Mouse (Mus musculus): ENCODE measurements at regions not wholly inside any gene's neighbourhood (a gene's known extent, or its start where the extent isn't known, plus 50 kb on each side); places are given as distances from the start of the nearest gene placed in this dataset.
A peak's percentile ranks its signal among the peaks of the same experiment; 100 is the strongest.

GRCm38 (mm10) chr13:52049249-52049648 is 202.8 kb downstream of the Gadd45g start:
- WGBS: 97% methylated on average over 2 of the region's 2 CpGs
- no peaks in the 10 kb centered on the region for H3K27me3 ChIP-seq (ENCODE audit: insufficient read depth, poor library complexity, severe bottlenecking)
- H3K36me3 ChIP-seq: no peaks in the 10 kb centered on the region
- no peaks in the 10 kb centered on the region for H3K9me3 ChIP-seq
- H3K4me3 ChIP-seq: no peak overlapping the region
- DNase-seq (ENCODE audit: low spot score): no peak
- no peak overlapping the region for H3K27ac ChIP-seq
- H3K4me1 ChIP-seq (replicated peaks): peaks cover 29% of the 10 kb centered on the region

- Histone ChIP-seq H3K4me1 (replicated peaks) (peaks cover 23% of the 10 kb centered on the region), H3K4me3 (no peak overlapping the region), H3K36me3 (no peaks in the 10 kb centered on the region), H3K9me3 (no peaks in the 10 kb centered on the region), H3K27ac (no peak overlapping the region), H3K27me3 (ENCODE audit: insufficient read depth, poor library complexity, severe bottlenecking) (peaks cover 5% of the 10 kb centered on the region; the same call in 1 of the 2 replicates)
- DNase-seq (ENCODE audit: low spot score): no peak
- 92% methylated on average over 8 of the region's 8 CpGs for WGBS
Measured at GRCm38 (mm10) chr13:52055741-52056140, 209.3 kb downstream of the Gadd45g start.

- Histone ChIP-seq H3K4me3 (no peak overlapping the region), H3K4me1 (replicated peaks) (peaks cover 23% of the 10 kb centered on the region), H3K27ac (no peak overlapping the region), H3K9me3 (no peaks in the 10 kb centered on the region), H3K27me3 (ENCODE audit: insufficient read depth, poor library complexity, severe bottlenecking) (peaks cover 5% of the 10 kb centered on the region; the same call in 1 of the 2 replicates), H3K36me3 (no peaks in the 10 kb centered on the region)
- 91% methylated on average over 10 of the region's 10 CpGs for WGBS
- no peak for DNase-seq (ENCODE audit: low spot score)
Measured at GRCm38 (mm10) chr13:52057456-52057855, 211.0 kb downstream of the Gadd45g start.

- DNase-seq (ENCODE audit: low spot score): peak; percentile 36
- H3K27ac ChIP-seq: no peak overlapping the region
- H3K4me1 ChIP-seq (replicated peaks): peaks cover 21% of the 10 kb centered on the region
- H3K9me3 ChIP-seq: no peaks in the 10 kb centered on the region
- no peaks in the 10 kb centered on the region for H3K36me3 ChIP-seq
- no peak overlapping the region for H3K4me3 ChIP-seq
- peaks cover 5% of the 10 kb centered on the region; the same call in 1 of the 2 replicates for H3K27me3 ChIP-seq (ENCODE audit: insufficient read depth, poor library complexity, severe bottlenecking)
- 81% methylated on average over 22 of the region's 22 CpGs for WGBS
Measured at GRCm38 (mm10) chr13:52059756-52060417, 213.4 kb downstream of the Gadd45g start.

- WGBS: 63% methylated on average over 10 of the region's 10 CpGs
- no peaks in the 10 kb centered on the region for H3K36me3 ChIP-seq
- no peak for DNase-seq (ENCODE audit: low spot score)
- H3K4me3 ChIP-seq: no peak overlapping the region
- H3K4me1 ChIP-seq (replicated peaks): peaks cover 21% of the 10 kb centered on the region
- peaks cover 5% of the 10 kb centered on the region; the same call in 1 of the 2 replicates for H3K27me3 ChIP-seq (ENCODE audit: insufficient read depth, poor library complexity, severe bottlenecking)
- no peak overlapping the region for H3K27ac ChIP-seq
- no peaks in the 10 kb centered on the region for H3K9me3 ChIP-seq
Measured at GRCm38 (mm10) chr13:52060418-52060870, 214.0 kb downstream of the Gadd45g start.

- H3K27me3 ChIP-seq (ENCODE audit: insufficient read depth, poor library complexity, severe bottlenecking): peaks cover 5% of the 10 kb centered on the region; the same call in 1 of the 2 replicates
- no peak for DNase-seq (ENCODE audit: low spot score)
- H3K4me3 ChIP-seq: no peak overlapping the region
- no peak overlapping the region for H3K27ac ChIP-seq
- H3K9me3 ChIP-seq: no peaks in the 10 kb centered on the region
- H3K36me3 ChIP-seq: no peaks in the 10 kb centered on the region
- H3K4me1 ChIP-seq (replicated peaks): peaks cover 27% of the 10 kb centered on the region
Measured at GRCm38 (mm10) chr13:52061454-52061853, 215.0 kb downstream of the Gadd45g start.

GRCm38 (mm10) chr13:52061881-52062280 is 215.4 kb downstream of the Gadd45g start:
- no peaks in the 10 kb centered on the region for H3K9me3 ChIP-seq
- DNase-seq (ENCODE audit: low spot score): no peak
- H3K4me1 ChIP-seq (replicated peaks): peaks cover 30% of the 10 kb centered on the region
- peaks cover 5% of the 10 kb centered on the region; the same call in 1 of the 2 replicates for H3K27me3 ChIP-seq (ENCODE audit: insufficient read depth, poor library complexity, severe bottlenecking)
- 88% methylated on average over 4 of the region's 4 CpGs for WGBS
- H3K27ac ChIP-seq: no peak overlapping the region
- no peaks in the 10 kb centered on the region for H3K36me3 ChIP-seq
- no peak overlapping the region for H3K4me3 ChIP-seq

- DNase-seq (ENCODE audit: low spot score): no peak
- Histone ChIP-seq H3K4me3 (no peak overlapping the region), H3K27me3 (ENCODE audit: insufficient read depth, poor library complexity, severe bottlenecking) (peaks cover 5% of the 10 kb centered on the region; the same call in 1 of the 2 replicates), H3K9me3 (no peaks in the 10 kb centered on the region), H3K4me1 (replicated peaks) (peaks cover 30% of the 10 kb centered on the region), H3K36me3 (no peaks in the 10 kb centered on the region), H3K27ac (no peak overlapping the region)
- WGBS: 91% methylated on average over 1 of the region's 1 CpGs
Measured at GRCm38 (mm10) chr13:52062576-52062975, 216.1 kb downstream of the Gadd45g start.

GRCm38 (mm10) chr13:52065274-52065673 is 218.8 kb downstream of the Gadd45g start:
- Histone ChIP-seq H3K4me3 (no peak overlapping the region), H3K9me3 (no peaks in the 10 kb centered on the region), H3K27me3 (ENCODE audit: insufficient read depth, poor library complexity, severe bottlenecking) (no peaks in the 10 kb centered on the region), H3K27ac (no peak overlapping the region), H3K4me1 (replicated peaks) (peaks cover 24% of the 10 kb centered on the region), H3K36me3 (no peaks in the 10 kb centered on the region)
- no peak for DNase-seq (ENCODE audit: low spot score)
- 87% methylated on average over 5 of the region's 5 CpGs for WGBS

GRCm38 (mm10) chr13:52065720-52066119 is 219.2 kb downstream of the Gadd45g start:
- 84% methylated on average over 6 of the region's 6 CpGs for WGBS
- DNase-seq (ENCODE audit: low spot score): no peak
- H3K9me3 ChIP-seq: no peaks in the 10 kb centered on the region
- H3K27me3 ChIP-seq (ENCODE audit: insufficient read depth, poor library complexity, severe bottlenecking): no peaks in the 10 kb centered on the region
- no peaks in the 10 kb centered on the region for H3K36me3 ChIP-seq
- H3K27ac ChIP-seq: no peak overlapping the region
- H3K4me3 ChIP-seq: no peak overlapping the region
- H3K4me1 ChIP-seq (replicated peaks): peaks cover 19% of the 10 kb centered on the region

GRCm38 (mm10) chr13:52067048-52067447 is 220.6 kb downstream of the Gadd45g start:
- Histone ChIP-seq H3K27me3 (ENCODE audit: insufficient read depth, poor library complexity, severe bottlenecking) (no peaks in the 10 kb centered on the region), H3K4me1 (replicated peaks) (peaks cover 19% of the 10 kb centered on the region), H3K4me3 (no peak overlapping the region), H3K27ac (no peak overlapping the region), H3K9me3 (no peaks in the 10 kb centered on the region), H3K36me3 (no peaks in the 10 kb centered on the region)
- DNase-seq (ENCODE audit: low spot score): no peak
- WGBS: 73% methylated on average over 4 of the region's 4 CpGs

- DNase-seq (ENCODE audit: low spot score): no peak
- 72% methylated on average over 6 of the region's 6 CpGs for WGBS
- Histone ChIP-seq H3K36me3 (no peaks in the 10 kb centered on the region), H3K9me3 (no peaks in the 10 kb centered on the region), H3K27ac (0 out of 2 replicates have a peak overlapping the region, but pooled peaks have one; percentile 5), H3K4me3 (no peak overlapping the region), H3K27me3 (ENCODE audit: insufficient read depth, poor library complexity, severe bottlenecking) (no peaks in the 10 kb centered on the region), H3K4me1 (replicated peaks) (peaks cover 19% of the 10 kb centered on the region)
Measured at GRCm38 (mm10) chr13:52068886-52069439, 222.5 kb downstream of the Gadd45g start.

GRCm38 (mm10) chr13:52069714-52070113 is 223.2 kb downstream of the Gadd45g start:
- Histone ChIP-seq H3K36me3 (no peaks in the 10 kb centered on the region), H3K4me1 (replicated peaks) (peaks cover 19% of the 10 kb centered on the region), H3K27me3 (ENCODE audit: insufficient read depth, poor library complexity, severe bottlenecking) (no peaks in the 10 kb centered on the region), H3K4me3 (no peak overlapping the region), H3K27ac (no peak overlapping the region), H3K9me3 (no peaks in the 10 kb centered on the region)
- DNase-seq (ENCODE audit: low spot score): no peak
- 68% methylated on average over 3 of the region's 3 CpGs for WGBS

Data from hindbrain, embryonic 10.5 days (tissue).